Mouse (Mus musculus) heart, adult 2 months (tissue): ENCODE measurements around the gene Epha7.

ENCODE experiments used
- CTCF ChIP-seq: fragments of 200-600 bp; IDR thresholded peaks from 2 replicates; pipeline ENCODE4 v1.8.1; 2022; ENCODE audit warnings: antibody characterized with exemption, mild to moderate bottlenecking, moderate library complexity
- EP300 ChIP-seq: fragments of 200-500 bp; IDR thresholded peaks from 2 replicates; pipeline ENCODE4 v1.6.1; 2011; ENCODE audit warnings: low read depth, low read length, control low read depth; ENCODE audit not compliant: insufficient read depth

DNA sequence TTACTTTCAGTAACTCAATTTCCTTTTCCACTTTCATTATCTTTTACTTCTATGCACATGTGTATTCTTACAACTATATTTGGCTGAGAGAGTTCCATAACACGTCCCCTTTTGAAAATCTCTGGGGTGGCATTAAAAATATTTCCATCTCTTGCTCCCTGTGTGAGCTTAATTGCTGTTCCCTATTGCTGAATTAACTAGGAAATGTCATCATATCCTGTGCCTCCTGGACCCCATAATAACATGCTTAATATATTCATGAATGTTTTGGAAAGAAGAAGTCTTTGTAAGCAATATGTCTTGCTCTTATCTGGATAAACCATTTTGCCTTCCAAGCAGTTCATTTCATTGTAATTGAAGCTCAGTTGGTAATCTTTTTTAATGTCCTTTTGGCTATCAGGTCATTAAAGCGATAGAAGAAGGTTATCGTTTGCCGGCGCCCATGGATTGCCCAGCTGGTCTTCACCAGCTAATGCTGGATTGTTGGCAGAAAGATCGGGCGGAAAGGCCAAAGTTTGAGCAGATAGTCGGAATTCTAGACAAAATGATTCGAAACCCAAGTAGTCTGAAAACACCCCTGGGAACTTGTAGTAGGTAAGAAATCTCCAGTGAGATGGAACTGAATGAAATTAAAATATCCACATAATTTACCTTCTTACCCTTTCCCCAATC, 148.1 kb downstream of the Epha7 start:
- TF ChIP-seq CTCF (no peak), EP300 (no peak)
